Mouse (Mus musculus) heart, embryonic 14.5 days (tissue): ENCODE measurements around the gene Slc16a6. TPM values are rescaled to one million over a fixed set of nuclear protein-coding genes. Genes with fewer than 3 reads are reported as not detected.

Experiments
- ATAC-seq: fragments of 200-750 bp; cut with Nextera tagmentation; 2 replicates; pipeline ENCODE4 v1.8.0; 2017; ENCODE audit warnings: low read depth, moderate TSS enrichment; ENCODE audit not compliant: insufficient number of reproducible peaks, insufficient read depth, low FRiP score
- H3K27ac ChIP-seq, 2 experiments: fragments of 200-500 bp in 1 of 2; fragments of 300-500 bp in 1 of 2; sonication (generic) in 1 of 2; replicated peaks in 1 of 2; 2 replicates each; pipeline ENCODE4 v1.5.1; 2012 to 2014; ENCODE audit warnings: low read depth in 2 of 2, low read length in 2 of 2, control low read depth in 1 of 2, mild to moderate bottlenecking in 1 of 2, mixed read lengths in 1 of 2; ENCODE audit not compliant: control insufficient read depth in 1 of 2, insufficient read depth in 1 of 2
- H3K27me3 ChIP-seq: fragments of 300-500 bp; sonication (generic); 2 replicates; pipeline ENCODE4 v1.6.1; 2014; ENCODE audit warnings: mild to moderate bottlenecking, low read length, control low read depth; ENCODE audit not compliant: control insufficient read depth, insufficient read depth
- H3K36me3 ChIP-seq: fragments of 300-500 bp; sonication (generic); 2 replicates; pipeline ENCODE4 v1.6.1; 2014; ENCODE audit warnings: mild to moderate bottlenecking, control low read depth, low read length, mixed read lengths; ENCODE audit not compliant: control insufficient read depth, insufficient read depth
- H3K4me1 ChIP-seq, 2 experiments: fragments of 200-500 bp in 1 of 2; fragments of 300-500 bp in 1 of 2; sonication (generic) in 1 of 2; 2 replicates each; pipeline ENCODE4 v1.6.1; 2012 to 2014; ENCODE audit warnings: low read length in 2 of 2, control low read depth in 1 of 2, mixed read lengths in 1 of 2; ENCODE audit not compliant: control insufficient read depth in 2 of 2, insufficient read depth in 2 of 2
- H3K4me2 ChIP-seq: fragments of 300-500 bp; sonication (generic); 2 replicates; pipeline ENCODE4 v1.6.1; 2014; ENCODE audit warnings: mild to moderate bottlenecking, low read length
- H3K4me3 ChIP-seq, 2 experiments: fragments of 200-500 bp in 1 of 2; fragments of 300-500 bp in 1 of 2; sonication (generic) in 1 of 2; 2 replicates each; pipeline ENCODE4 v1.5.1; 2012 to 2014; ENCODE audit warnings: low read length in 2 of 2, mild to moderate bottlenecking in 2 of 2, control low read depth in 1 of 2, low read depth in 1 of 2, moderate library complexity in 1 of 2; ENCODE audit not compliant: control insufficient read depth in 1 of 2, insufficient read depth in 1 of 2
- H3K9ac ChIP-seq: fragments of 300-500 bp; sonication (generic); 2 replicates; pipeline ENCODE4 v1.6.1; 2014; ENCODE audit warnings: mild to moderate bottlenecking, low read length
- H3K9me3 ChIP-seq: fragments of 300-500 bp; sonication (generic); 2 replicates; pipeline ENCODE4 v1.6.1; 2016; ENCODE audit warnings: low read length, control low read depth; ENCODE audit not compliant: control insufficient read depth
- whole genome bisulfite sequencing: fragments of 180-500 bp; shearing (Covaris S2); extraction: QIAGEN DNeasy Blood & Tissue Kit; methylation state at CpG from one replicate; pipeline ENCODE4 v1.1.7; 2014; 5-methylcytosine and 5-hydroxymethylcytosine counted together
- polyA plus RNA-seq: library from polyadenylated mRNA; unstranded; fragments of >200 nt; fragmentation: Nextera tagmentation; extraction: Ambion mirVana; gene quantifications from 2 replicates; pipeline ENCODE4 v1.2.1, GENCODE M21; 2014

Slc16a6 gene
- polyA plus RNA-seq, 1 experiment from 2014 or later, result 7.3 TPM

- Histone ChIP-seq H3K9ac (no peak overlapping the region), H3K36me3 (no peaks in the 10 kb centered on the region), H3K27ac (no peak overlapping the region), H3K4me3 (no peak overlapping the region), H3K27me3 (no peaks in the 10 kb centered on the region), H3K9me3 (0 out of 2 replicates have a peak, but pooled peaks cover 3% of the 10 kb centered on the region), H3K4me2 (0 out of 2 replicates have a peak overlapping the region, but pooled peaks have one; percentile 49), H3K4me1 (peaks cover 0 to 3% of the 10 kb centered on the region in 2 experiments; a peak in 2 of 4 replicates)
- ATAC-seq, result no peak
- 84% methylated on average over 14 of the region's 14 CpGs for WGBS
Measured at GRCm38 (mm10) chr11:109420567-109420962, 52.8 kb downstream of the Slc16a6 start.

GRCm38 (mm10) chr11:109419961-109420566, 53.3 kb downstream of the Slc16a6 start:
- H3K4me1 ChIP-seq, result peaks cover 0 to 3% of the 10 kb centered on the region in 2 experiments; a peak in 2 of 4 replicates
- peak overlapping the region; percentile 49 for H3K4me2 ChIP-seq
- no peaks in the 10 kb centered on the region for H3K27me3 ChIP-seq
- H3K9ac ChIP-seq, result 0 out of 2 replicates have a peak overlapping the region, but pooled peaks have one; percentile 36
- no peaks in the 10 kb centered on the region for H3K36me3 ChIP-seq
- H3K27ac ChIP-seq, result no peak overlapping the region
- no peak for ATAC-seq
- 0 out of 2 replicates have a peak, but pooled peaks cover 3% of the 10 kb centered on the region for H3K9me3 ChIP-seq
- WGBS, result 34% methylated on average over 16 of the region's 16 CpGs
- no peak overlapping the region for H3K4me3 ChIP-seq

DNA sequence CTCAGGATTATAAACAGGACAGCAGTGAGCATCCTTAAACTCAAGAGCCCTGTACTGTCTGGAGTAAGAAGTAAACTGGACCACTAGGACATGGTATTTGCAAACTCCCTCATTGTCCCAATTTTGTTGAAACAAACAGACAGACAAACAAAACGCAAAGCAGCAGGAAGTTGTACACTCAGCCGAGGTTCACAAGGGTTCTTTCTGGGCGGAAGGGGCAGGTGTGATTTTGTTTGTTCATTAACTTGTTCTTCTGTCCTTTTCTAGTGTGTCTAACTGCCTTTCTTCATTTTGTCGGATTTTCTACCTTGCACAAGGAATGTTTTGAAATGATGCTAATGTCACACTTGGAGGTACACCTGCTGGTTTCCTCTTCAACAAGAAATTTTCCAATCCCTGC, 53.9 kb downstream of the Slc16a6 start:
- Histone ChIP-seq H3K36me3 (no peaks in the 10 kb centered on the region), H3K4me2 (no peak overlapping the region), H3K9me3 (0 out of 2 replicates have a peak, but pooled peaks cover 3% of the 10 kb centered on the region), H3K4me3 (no peak overlapping the region), H3K27ac (no peak overlapping the region), H3K9ac (no peak overlapping the region), H3K27me3 (no peaks in the 10 kb centered on the region), H3K4me1 (peaks cover 0 to 3% of the 10 kb centered on the region in 2 experiments; a peak in 2 of 4 replicates)
- ATAC-seq, result no peak
- WGBS, result 54% methylated on average over 4 of the region's 4 CpGs

DNA sequence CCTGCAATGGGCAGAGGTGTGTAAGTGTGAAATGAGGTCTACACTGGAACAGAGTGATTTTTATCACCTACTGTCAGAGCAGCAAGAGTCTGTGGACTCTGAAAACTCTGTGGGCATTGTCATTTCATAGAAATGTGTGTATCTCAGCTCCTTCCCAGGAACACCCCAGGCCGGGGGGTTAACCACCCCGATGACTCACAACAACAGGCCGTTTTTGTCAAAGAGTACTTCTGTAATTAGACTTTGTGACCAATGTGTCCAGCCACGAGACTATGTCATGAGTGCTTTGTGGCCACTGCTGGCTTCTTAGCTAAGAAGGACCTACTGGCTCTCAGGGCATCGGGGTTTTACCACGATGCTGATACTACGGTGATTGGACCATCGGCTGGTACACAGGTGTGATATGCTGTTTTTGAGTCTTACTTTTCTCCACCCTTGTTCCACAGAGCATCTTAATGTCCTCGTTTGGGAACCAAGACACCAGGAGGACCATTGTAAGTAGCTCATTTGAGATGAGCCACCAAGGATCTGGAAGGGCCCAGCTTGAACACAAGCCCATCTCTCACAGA, 55.8 kb downstream of the Slc16a6 start:
- no peak overlapping the region for H3K27ac ChIP-seq
- H3K4me2 ChIP-seq, result no peak overlapping the region
- no peaks in the 10 kb centered on the region for H3K36me3 ChIP-seq
- H3K4me1 ChIP-seq, result peaks cover 0 to 3% of the 10 kb centered on the region in 2 experiments; a peak in 2 of 4 replicates
- no peaks in the 10 kb centered on the region for H3K27me3 ChIP-seq
- WGBS, result 75% methylated on average over 9 of the region's 9 CpGs
- H3K9me3 ChIP-seq, result 0 out of 2 replicates have a peak, but pooled peaks cover 3% of the 10 kb centered on the region
- no peak for ATAC-seq
- no peak overlapping the region for H3K9ac ChIP-seq
- H3K4me3 ChIP-seq, result no peak overlapping the region

GRCm38 (mm10) chr11:109416709-109417420, 56.5 kb downstream of the Slc16a6 start:
- no peak for ATAC-seq
- Histone ChIP-seq H3K9me3 (no peaks in the 10 kb centered on the region), H3K4me2 (no peak overlapping the region), H3K9ac (no peak overlapping the region), H3K27me3 (no peaks in the 10 kb centered on the region), H3K36me3 (no peaks in the 10 kb centered on the region), H3K4me1 (peaks cover 0 to 3% of the 10 kb centered on the region in 2 experiments; a peak in 2 of 4 replicates), H3K27ac (no peak overlapping the region), H3K4me3 (no peak overlapping the region)
- 64% methylated on average over 8 of the region's 8 CpGs for WGBS

DNA sequence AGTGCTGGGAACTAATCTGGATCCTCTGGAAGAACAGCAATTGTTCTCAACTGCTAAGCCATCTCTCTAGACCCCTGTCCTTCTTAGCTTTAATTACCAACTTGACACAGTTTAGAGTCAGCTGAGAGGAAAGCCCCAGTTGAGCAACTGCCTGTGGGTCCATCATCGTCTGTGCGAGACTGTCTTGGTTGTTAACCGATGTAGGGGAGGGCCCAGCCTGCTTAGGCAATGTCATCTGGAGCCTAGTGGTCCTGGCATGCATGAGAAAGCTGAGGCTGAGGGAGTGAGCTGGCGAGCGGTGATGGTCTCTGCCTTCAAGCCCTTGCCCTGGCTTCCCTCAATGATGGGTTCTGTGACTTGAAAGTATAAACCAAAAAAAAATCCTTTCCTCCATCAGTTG, 58.6 kb downstream of the Slc16a6 start:
- H3K27ac ChIP-seq, result no peak overlapping the region
- no peak overlapping the region for H3K9ac ChIP-seq
- H3K4me3 ChIP-seq, result no peak overlapping the region
- no peaks in the 10 kb centered on the region for H3K9me3 ChIP-seq
- no peak overlapping the region for H3K4me2 ChIP-seq
- H3K4me1 ChIP-seq, result peaks cover 0 to 3% of the 10 kb centered on the region in 2 experiments; a peak in 2 of 4 replicates
- WGBS, result 87% methylated on average over 5 of the region's 5 CpGs
- H3K36me3 ChIP-seq, result no peaks in the 10 kb centered on the region
- no peak for ATAC-seq
- no peaks in the 10 kb centered on the region for H3K27me3 ChIP-seq

- H3K4me2 ChIP-seq, result no peak within 1 kb of the TSS
- H3K27me3 ChIP-seq, result no peaks in the 10 kb centered on the region
- no peak within 1 kb of the TSS for H3K4me3 ChIP-seq
- H3K4me1 ChIP-seq, result peaks cover 0 to 3% of the 10 kb centered on the region in 2 experiments; a peak in 2 of 4 replicates
- no peak within 1 kb of the TSS for H3K27ac ChIP-seq
- H3K9me3 ChIP-seq, result no peaks in the 10 kb centered on the region
- ATAC-seq, result no peak
- WGBS, result 59% methylated on average over 6 of the region's 6 CpGs
- H3K9ac ChIP-seq, result no peak within 1 kb of the TSS
- no peaks in the 10 kb centered on the region for H3K36me3 ChIP-seq
Measured at GRCm38 (mm10) chr11:109413617-109414016, 59.8 kb downstream of the Slc16a6 start, which contains the start of gene 9930022D16Rik. 9930022D16Rik (plus strand) TSS chr11:109413917.
